Mouse (Mus musculus) liver, embryonic 15.5 days (tissue): ENCODE measurements around the gene Rogdi. TPM values are rescaled to one million over a fixed set of nuclear protein-coding genes. Genes with fewer than 3 reads are reported as not detected.

Experiments
- ATAC-seq: fragments of 200-750 bp; cut with Nextera tagmentation; 2 replicates; pipeline ENCODE4 v1.8.0; 2017; ENCODE audit warnings: moderate number of reproducible peaks, mild to moderate bottlenecking, moderate library complexity; ENCODE audit not compliant: insufficient read depth
- H3K27ac ChIP-seq: fragments of 300-500 bp; sonication (generic); replicated peaks from 2 replicates; pipeline ENCODE4 v1.5.1; 2015; ENCODE audit warnings: mild to moderate bottlenecking, inconsistent platforms
- H3K27me3 ChIP-seq: fragments of 300-500 bp; sonication (generic); 2 replicates; pipeline ENCODE4 v1.6.1; 2015; ENCODE audit warnings: mild to moderate bottlenecking, inconsistent platforms
- H3K36me3 ChIP-seq: fragments of 300-500 bp; sonication (generic); replicated peaks from 2 replicates; pipeline ENCODE4 v1.6.1; 2015; ENCODE audit warnings: moderate library complexity, mild to moderate bottlenecking, inconsistent platforms
- H3K4me1 ChIP-seq: fragments of 300-500 bp; sonication (generic); replicated peaks from 2 replicates; pipeline ENCODE4 v1.6.1; 2015; ENCODE audit warnings: inconsistent platforms
- H3K4me2 ChIP-seq: fragments of 300-500 bp; sonication (generic); 2 replicates; pipeline ENCODE4 v1.6.1; 2015; ENCODE audit warnings: moderate library complexity, mild to moderate bottlenecking, inconsistent platforms
- H3K4me3 ChIP-seq: fragments of 300-500 bp; sonication (generic); replicated peaks from 2 replicates; pipeline ENCODE4 v1.5.1; 2015; ENCODE audit warnings: mild to moderate bottlenecking, inconsistent platforms
- H3K9ac ChIP-seq: fragments of 300-500 bp; sonication (generic); 2 replicates; pipeline ENCODE4 v1.6.1; 2015; ENCODE audit warnings: moderate library complexity, mild to moderate bottlenecking, inconsistent platforms
- H3K9me3 ChIP-seq: fragments of 300-500 bp; sonication (generic); replicated peaks from 2 replicates; pipeline ENCODE4 v1.6.1; 2016; ENCODE audit warnings: inconsistent platforms
- WGBS: fragments of 180-500 bp; shearing (Covaris S2); methylation state at CpG from one replicate; pipeline ENCODE4 v1.1.7; 2015; ENCODE audit warnings: mixed read lengths; ENCODE audit not compliant: insufficient replicate concordance; 5-methylcytosine and 5-hydroxymethylcytosine counted together
- polyA plus RNA-seq: library from polyadenylated mRNA; unstranded; fragments of >200 nt; fragmentation: Nextera tagmentation; extraction: Ambion mirVana; gene quantifications from 2 replicates; pipeline ENCODE4 v1.2.1, GENCODE M21; 2015

The Rogdi gene
- polyA plus RNA-seq, 1 experiment from 2014 or later: 65.2 TPM

- no peak for ATAC-seq
- Histone ChIP-seq H3K27me3 (peaks cover 10% of the 10 kb centered on the region; the same call in 1 of the 2 replicates), H3K4me1 (peaks cover 39% of the 10 kb centered on the region), H3K27ac (no peak overlapping the region; the same call in 1 of the 2 replicates), H3K9ac (no peak overlapping the region), H3K9me3 (no peaks in the 10 kb centered on the region), H3K4me2 (no peak overlapping the region), H3K4me3 (no peak overlapping the region), H3K36me3 (peaks cover 55% of the 10 kb centered on the region)
- WGBS: 96% methylated on average over 4 of the region's 4 CpGs
These were observed 1.2 kb upstream of the Rogdi start for GRCm38 (mm10) chr16:5014578-5014977.

- H3K27ac ChIP-seq: peak overlapping the region; percentile 58
- H3K27me3 ChIP-seq: peaks cover 10% of the 10 kb centered on the region; the same call in 1 of the 2 replicates
- H3K9ac ChIP-seq: peak overlapping the region; percentile 65
- peaks cover 36% of the 10 kb centered on the region for H3K36me3 ChIP-seq
- peaks cover 52% of the 10 kb centered on the region for H3K4me1 ChIP-seq
- peak; percentile 42 for ATAC-seq
- H3K4me3 ChIP-seq: peak overlapping the region; percentile 72
- no peaks in the 10 kb centered on the region for H3K9me3 ChIP-seq
- H3K4me2 ChIP-seq: peak overlapping the region; percentile 94
- 39% methylated on average over 13 of the region's 13 CpGs for WGBS
These were observed 1.0 kb downstream of the Rogdi start for GRCm38 (mm10) chr16:5012036-5013005.

GRCm38 (mm10) chr16:5011285-5011684 is 2.1 kb downstream of the Rogdi start:
- WGBS: 47% methylated on average over 7 of the region's 7 CpGs
- Histone ChIP-seq H3K4me3 (no peak overlapping the region), H3K27ac (peak overlapping the region; percentile 33; the same call in 1 of the 2 replicates), H3K9me3 (no peaks in the 10 kb centered on the region), H3K27me3 (peaks cover 10% of the 10 kb centered on the region; the same call in 1 of the 2 replicates), H3K9ac (0 out of 2 replicates have a peak overlapping the region, but pooled peaks have one; percentile 2), H3K4me1 (peaks cover 56% of the 10 kb centered on the region), H3K4me2 (peak overlapping the region; percentile 94), H3K36me3 (peaks cover 25% of the 10 kb centered on the region)
- ATAC-seq: no peak

- H3K27ac ChIP-seq: no peak overlapping the region
- H3K27me3 ChIP-seq: peaks cover 10% of the 10 kb centered on the region; the same call in 1 of the 2 replicates
- H3K4me3 ChIP-seq: no peak overlapping the region
- ATAC-seq: no peak
- peaks cover 17% of the 10 kb centered on the region for H3K36me3 ChIP-seq
- peak overlapping the region; percentile 13; the same call in 1 of the 2 replicates for H3K4me2 ChIP-seq
- H3K4me1 ChIP-seq: peaks cover 56% of the 10 kb centered on the region
- no peak overlapping the region for H3K9ac ChIP-seq
- H3K9me3 ChIP-seq: no peaks in the 10 kb centered on the region
- 80% methylated on average over 10 of the region's 10 CpGs for WGBS
These were observed 2.9 kb downstream of the Rogdi start for GRCm38 (mm10) chr16:5010371-5010935.

- no peak overlapping the region for H3K4me3 ChIP-seq
- WGBS: 68% methylated on average over 12 of the region's 12 CpGs
- 0 out of 2 replicates have a peak, but pooled peaks cover 3% of the 10 kb centered on the region for H3K36me3 ChIP-seq
- no peak overlapping the region for H3K9ac ChIP-seq
- H3K4me1 ChIP-seq: peaks cover 48% of the 10 kb centered on the region
- H3K4me2 ChIP-seq: peak overlapping the region; percentile 5; the same call in 1 of the 2 replicates
- H3K9me3 ChIP-seq: no peaks in the 10 kb centered on the region
- peak overlapping the region; percentile 45; the same call in 1 of the 2 replicates for H3K27ac ChIP-seq
- H3K27me3 ChIP-seq: peaks cover 10% of the 10 kb centered on the region; the same call in 1 of the 2 replicates
- no peak for ATAC-seq
These were observed 5.3 kb downstream of the Rogdi start for GRCm38 (mm10) chr16:5008076-5008475.

DNA sequence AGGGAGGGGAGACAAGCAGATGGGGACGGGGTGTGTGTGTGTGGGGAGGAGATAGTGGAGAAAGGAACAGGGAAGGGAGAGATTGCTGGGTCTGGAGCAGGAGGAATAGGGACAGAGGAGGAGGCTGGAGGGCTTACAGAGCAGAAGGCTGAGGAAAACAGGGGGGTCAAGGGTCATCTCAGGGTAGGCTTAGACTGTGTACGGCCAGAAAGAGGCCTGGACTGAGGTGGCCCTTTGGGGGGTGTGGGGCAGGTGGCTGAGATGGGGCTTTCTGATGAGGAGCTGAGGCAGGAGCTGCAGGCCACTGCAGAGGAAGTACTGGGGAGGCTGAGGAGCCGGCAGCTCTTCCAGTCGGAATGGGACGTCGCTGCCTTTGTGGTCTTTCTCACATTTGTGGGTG is 5.9 kb downstream of the Rogdi start:
- Histone ChIP-seq H3K9me3 (no peaks in the 10 kb centered on the region), H3K4me3 (no peak overlapping the region), H3K4me1 (peaks cover 42% of the 10 kb centered on the region), H3K4me2 (peak overlapping the region; percentile 5; the same call in 1 of the 2 replicates), H3K27ac (peak overlapping the region; percentile 45; the same call in 1 of the 2 replicates), H3K9ac (no peak overlapping the region), H3K27me3 (peaks cover 10% of the 10 kb centered on the region; the same call in 1 of the 2 replicates), H3K36me3 (0 out of 2 replicates have a peak, but pooled peaks cover 3% of the 10 kb centered on the region)
- WGBS: 57% methylated on average over 6 of the region's 6 CpGs
- ATAC-seq: peak; percentile 20; the same call in 1 of the 2 replicates

DNA sequence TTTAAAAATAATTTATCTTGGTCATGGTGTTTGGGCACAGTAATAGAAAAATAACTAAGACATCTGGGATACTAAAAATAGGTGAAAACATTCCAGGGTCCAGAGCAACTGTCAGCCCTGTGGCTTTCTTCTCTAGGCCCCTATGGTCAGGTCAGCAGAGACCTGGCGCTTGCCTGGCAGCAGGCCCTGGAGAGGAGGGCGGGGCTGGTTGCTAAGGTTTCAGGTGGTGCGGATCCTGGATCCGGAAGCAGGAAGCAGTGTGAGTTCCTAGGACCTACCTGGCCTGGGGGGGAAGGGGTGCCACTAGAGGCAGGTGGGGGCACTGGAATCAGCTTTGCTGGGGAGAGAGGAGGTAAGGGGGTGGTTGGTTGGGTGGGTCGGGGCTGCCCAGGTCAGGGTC is 6.3 kb downstream of the Rogdi start, which contains the start of gene Smim22:
Gene Smim22 (plus strand): TSS at position 222 of the 400 bp plus-strand sequence.
- H3K4me2 ChIP-seq: peak within 1 kb of the TSS; percentile 5; the same call in 1 of the 2 replicates
- H3K27ac ChIP-seq: peak within 1 kb of the TSS; percentile 45; the same call in 1 of the 2 replicates
- 63% methylated on average over 5 of the region's 5 CpGs for WGBS
- H3K27me3 ChIP-seq: peaks cover 10% of the 10 kb centered on the region; the same call in 1 of the 2 replicates
- H3K4me1 ChIP-seq: peaks cover 38% of the 10 kb centered on the region
- H3K9ac ChIP-seq: no peak within 1 kb of the TSS
- H3K9me3 ChIP-seq: no peaks in the 10 kb centered on the region
- 0 out of 2 replicates have a peak, but pooled peaks cover 3% of the 10 kb centered on the region for H3K36me3 ChIP-seq
- peak; percentile 20; the same call in 1 of the 2 replicates for ATAC-seq
- H3K4me3 ChIP-seq: no peak within 1 kb of the TSS

DNA sequence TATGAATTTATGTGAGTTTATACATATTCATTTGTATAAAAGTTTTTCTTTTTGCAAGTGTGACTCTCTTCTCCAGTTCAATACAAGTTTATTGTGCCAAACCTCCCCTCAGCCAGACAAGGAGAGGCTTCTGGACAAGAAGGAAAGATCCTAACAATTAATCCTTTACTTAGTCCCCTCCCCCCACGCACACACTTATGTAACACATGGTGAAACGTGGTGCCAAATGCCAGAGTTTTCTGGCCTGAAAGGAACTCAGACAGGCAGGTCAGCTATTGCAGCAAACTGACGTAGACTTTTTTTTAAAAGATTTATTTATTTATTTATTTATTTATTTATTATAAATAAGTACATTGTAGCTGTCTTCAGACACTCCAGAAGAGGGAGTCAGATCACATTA is 12.7 kb downstream of the Rogdi start:
- H3K4me3 ChIP-seq: no peak overlapping the region
- no peaks in the 10 kb centered on the region for H3K9me3 ChIP-seq
- H3K4me1 ChIP-seq: peaks cover 7% of the 10 kb centered on the region; the same call in 1 of the 2 replicates
- no peak overlapping the region for H3K9ac ChIP-seq
- H3K4me2 ChIP-seq: no peak overlapping the region
- 43% methylated on average over 3 of the region's 3 CpGs for WGBS
- H3K27ac ChIP-seq: no peak overlapping the region
- no peak for ATAC-seq
- 0 out of 2 replicates have a peak, but pooled peaks cover 6% of the 10 kb centered on the region for H3K27me3 ChIP-seq
- H3K36me3 ChIP-seq: no peaks in the 10 kb centered on the region

GRCm38 (mm10) chr16:4998984-4999383 is 14.4 kb downstream of the Rogdi start:
- Histone ChIP-seq H3K4me1 (peaks cover 7% of the 10 kb centered on the region; the same call in 1 of the 2 replicates), H3K27me3 (0 out of 2 replicates have a peak, but pooled peaks cover 6% of the 10 kb centered on the region), H3K4me3 (no peak overlapping the region), H3K36me3 (no peaks in the 10 kb centered on the region), H3K9ac (no peak overlapping the region), H3K27ac (no peak overlapping the region), H3K9me3 (no peaks in the 10 kb centered on the region), H3K4me2 (no peak overlapping the region)
- 55% methylated on average over 1 of the region's 1 CpGs for WGBS
- no peak for ATAC-seq

DNA sequence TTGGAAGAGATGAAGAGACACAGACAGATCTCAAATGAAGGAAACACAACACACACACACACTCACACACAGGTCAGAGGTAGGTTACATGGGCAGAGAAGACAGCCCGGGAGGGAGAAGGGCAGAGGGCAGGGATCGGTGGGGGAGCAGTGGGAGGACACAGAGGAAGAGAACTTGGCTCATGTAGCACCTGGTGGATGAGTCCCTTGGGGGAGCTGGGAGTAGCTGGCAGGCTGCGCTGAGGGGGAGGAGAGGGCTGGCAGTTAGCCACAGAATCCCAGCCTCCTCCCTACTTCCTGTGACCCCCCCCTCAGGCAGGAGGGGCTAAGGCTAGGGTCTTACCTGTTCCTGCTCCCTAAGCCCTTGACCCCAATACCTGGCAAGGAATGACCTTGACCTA is 15.8 kb downstream of the Rogdi start, which contains the start of gene Sept12:
Gene Sept12 (minus strand): TSS at position 300 of the 400 bp plus-strand sequence.
- no peak within 1 kb of the TSS for H3K9ac ChIP-seq
- no peak within 1 kb of the TSS for H3K4me3 ChIP-seq
- no peaks in the 10 kb centered on the region for H3K9me3 ChIP-seq
- 0 out of 2 replicates have a peak, but pooled peaks cover 6% of the 10 kb centered on the region for H3K27me3 ChIP-seq
- H3K27ac ChIP-seq: no peak within 1 kb of the TSS
- ATAC-seq: no peak
- no peaks in the 10 kb centered on the region for H3K36me3 ChIP-seq
- WGBS: 36% methylated on average over 3 of the region's 3 CpGs
- no peak within 1 kb of the TSS for H3K4me2 ChIP-seq
- H3K4me1 ChIP-seq: peaks cover 7% of the 10 kb centered on the region; the same call in 1 of the 2 replicates
